Mouse (Mus musculus): ENCODE measurements around the gene 2410137M14Rik.
"Not testable (repeated sequence)": the region's sequence is repeated elsewhere in the genome, so short reads cannot be mapped to it uniquely, and the experiment has no call there.

Gene 2410137M14Rik

DNA sequence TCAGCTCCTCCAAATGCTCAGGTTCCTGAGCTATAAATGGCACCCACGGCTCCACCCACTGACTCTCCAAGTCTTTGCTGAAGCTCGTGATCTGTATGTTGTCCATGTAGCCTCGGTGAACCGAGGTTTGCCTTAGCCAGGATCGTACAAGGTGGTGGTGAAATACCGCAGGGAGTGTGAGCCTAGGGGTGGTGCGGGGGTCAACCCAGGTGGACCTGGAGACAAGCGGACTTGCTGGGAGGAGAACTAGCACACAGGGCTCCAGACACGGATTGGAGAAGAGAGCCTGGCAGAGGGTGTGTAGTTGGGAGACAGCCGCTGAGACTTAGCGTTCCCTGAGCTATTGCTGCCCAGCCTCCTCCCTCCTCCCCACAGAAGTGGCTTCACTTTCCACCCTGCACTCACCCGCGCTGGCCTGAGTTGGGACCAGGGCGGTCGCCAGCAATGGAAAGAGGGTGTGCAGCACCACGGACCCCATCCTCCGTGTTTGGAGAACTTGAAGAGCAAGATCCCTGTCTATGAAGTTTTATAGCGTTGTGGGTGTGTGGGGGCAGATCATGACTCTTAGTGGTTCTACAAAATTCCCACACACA is at the start of gene 2410137M14Rik:
Gene 2410137M14Rik, minus strand, starts transcription at position 17 of the 593 bp plus-strand sequence.
- peak in 1 of 2 experiments; percentile 24 for DNase-seq (ENCODE audit: low spot score in 2 of 2)

DNA sequence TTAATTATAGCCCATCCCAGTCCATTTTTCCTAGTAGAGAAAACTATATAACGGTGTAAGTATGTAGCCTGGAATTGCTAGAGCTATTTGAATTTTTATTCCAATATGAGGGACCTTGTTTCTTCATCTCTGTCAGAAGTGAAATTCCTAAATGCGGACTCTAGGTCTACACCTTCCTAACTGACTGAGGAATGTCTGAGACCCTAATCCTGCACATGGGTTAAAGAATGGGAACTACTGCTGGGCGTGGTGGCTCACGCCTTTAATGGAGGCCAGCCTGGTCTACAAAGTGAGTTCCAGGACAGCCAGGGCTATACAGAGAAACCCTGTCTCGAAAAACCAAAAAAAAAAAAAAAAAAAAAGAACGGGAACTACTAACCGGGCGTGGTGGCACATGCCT is 48.1 kb upstream of the 2410137M14Rik start:
- no peak for DNase-seq (ENCODE audit: low spot score in 2 of 2)

DNA sequence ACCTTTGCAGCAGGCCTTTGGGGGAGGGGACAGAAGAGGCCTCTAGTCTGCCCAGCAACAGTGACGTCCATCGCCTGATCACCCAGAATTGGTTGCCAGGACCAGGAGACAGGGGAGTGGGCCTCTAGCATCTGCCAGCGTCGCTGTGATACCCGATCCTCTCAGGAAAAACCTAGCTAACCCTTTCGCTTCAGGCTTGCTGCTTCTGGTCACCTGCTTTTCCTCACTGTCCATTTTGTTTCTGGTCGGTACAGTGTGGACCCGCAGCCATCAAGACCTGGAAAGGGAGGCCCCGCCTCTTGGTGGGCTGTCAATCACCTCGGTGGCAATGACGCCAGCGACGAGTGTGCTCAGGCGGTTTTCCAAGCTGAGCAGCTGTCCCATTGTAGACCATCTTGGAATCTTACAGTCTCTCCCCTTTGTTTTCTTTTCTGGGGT is 47.7 kb upstream of the 2410137M14Rik start:
- DNase-seq (ENCODE audit: low spot score in 2 of 2) = peak; percentile 91 to 93

DNA sequence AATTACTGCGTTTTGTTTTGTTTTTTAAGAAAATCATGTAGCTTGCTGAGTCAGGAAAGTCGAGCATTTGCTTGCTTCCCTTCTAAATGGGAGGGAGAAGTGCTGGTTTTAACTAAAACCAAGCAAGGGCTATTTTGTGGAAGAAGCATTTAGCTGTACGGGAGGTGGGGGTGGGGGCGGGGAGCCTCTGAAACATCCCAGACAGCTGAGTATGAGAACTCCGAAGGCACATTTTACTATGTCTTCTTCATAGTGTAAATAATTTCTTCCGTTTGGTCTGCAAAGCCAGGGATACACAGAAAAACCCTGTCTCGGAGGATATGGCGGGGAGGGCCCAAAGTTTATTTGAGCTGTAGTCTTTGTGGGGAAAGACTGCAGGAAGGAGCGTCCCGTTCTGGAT is 47.2 kb upstream of the 2410137M14Rik start:
- DNase-seq (ENCODE audit: low spot score in 2 of 2) = no peak

DNA sequence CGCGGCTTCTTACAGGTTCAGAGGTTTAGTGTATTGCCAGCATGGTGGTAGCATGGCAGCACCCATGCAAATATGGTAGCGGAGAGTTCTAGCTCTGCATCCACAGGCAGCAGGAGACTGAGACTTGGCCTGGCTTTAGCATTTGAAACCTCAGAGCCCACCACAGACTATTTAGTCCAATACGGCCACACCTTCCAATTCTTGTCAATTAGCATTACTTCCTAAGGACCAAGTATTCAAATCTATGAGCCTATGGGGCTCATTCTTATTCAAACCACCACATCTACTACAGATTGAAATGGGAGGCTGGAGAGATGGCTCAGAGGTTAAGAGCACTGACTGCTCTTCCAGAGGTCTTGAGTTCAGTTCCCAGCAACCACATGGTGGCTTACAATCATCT is 46.4 kb upstream of the 2410137M14Rik start:
- no peak for DNase-seq (ENCODE audit: low spot score in 2 of 2)

DNA sequence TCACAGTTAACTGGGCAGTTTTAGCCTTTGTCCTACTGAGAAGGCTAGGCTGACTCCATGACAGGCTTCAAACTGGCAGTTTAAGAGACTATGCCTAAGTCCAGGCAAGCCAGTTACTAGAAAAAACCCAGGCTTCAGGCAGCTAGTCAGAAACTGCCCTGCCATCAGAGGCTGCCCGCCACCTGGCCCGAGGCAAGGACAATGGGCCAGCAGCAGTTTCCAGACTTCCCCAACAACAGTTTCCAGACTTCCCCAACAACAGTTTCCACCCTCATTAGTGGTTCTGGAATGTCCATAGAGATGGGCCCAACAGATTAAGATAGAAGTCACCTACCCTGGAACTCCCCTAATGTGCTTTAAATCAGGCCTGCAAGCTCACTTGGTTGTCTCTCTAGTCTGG is 45.4 kb upstream of the 2410137M14Rik start:
- no peak for DNase-seq (ENCODE audit: low spot score in 2 of 2)

DNA sequence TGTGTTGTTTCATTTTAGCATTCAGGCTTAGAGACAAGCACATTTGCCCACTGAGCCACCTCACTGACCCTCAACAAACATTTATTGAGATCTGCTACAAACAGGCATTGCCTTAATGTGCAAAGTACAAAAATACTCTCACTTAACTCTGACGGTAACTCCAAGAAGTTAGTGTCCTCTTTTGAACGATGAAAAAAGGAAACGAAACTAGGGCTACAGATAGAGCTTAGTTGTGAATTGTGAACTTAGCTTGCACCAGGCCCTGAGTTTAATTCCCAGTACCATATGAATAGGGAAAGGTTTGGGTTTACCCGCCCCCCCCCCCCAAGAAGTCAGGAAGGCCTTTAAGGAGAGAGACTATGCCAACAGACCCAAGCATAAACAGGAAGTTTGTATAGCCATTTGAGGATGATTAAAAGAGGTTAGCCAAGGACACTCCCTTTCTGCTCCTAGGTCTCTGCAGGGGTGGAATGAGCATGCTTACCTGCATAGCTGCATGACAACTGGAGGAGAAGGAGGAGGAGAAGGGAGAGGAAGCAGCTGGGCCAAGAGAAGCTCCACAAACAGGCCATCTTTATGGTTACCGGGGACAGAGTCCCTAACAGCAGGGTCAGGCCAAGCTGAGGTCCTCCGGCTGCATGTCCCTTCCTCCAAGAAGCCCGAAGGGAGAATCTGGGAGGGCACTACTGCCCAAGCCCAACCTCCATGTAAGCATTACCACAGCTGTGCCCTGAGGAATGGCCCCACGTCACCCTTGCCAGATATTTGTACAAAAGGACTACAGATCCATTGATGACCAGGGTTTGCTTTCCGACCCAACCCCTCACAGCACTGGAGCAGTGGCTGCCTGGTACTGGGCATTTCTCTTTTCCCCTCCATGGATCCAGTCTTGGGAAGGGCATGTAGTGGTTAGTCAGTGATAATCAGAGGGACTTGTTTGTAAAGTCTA is 41.9 kb upstream of the 2410137M14Rik start, which contains the start of gene Mog:
Gene Mog, minus strand, starts transcription at position 771 of the 949 bp plus-strand sequence.
- no peak for DNase-seq (ENCODE audit: low spot score in 2 of 2)

DNA sequence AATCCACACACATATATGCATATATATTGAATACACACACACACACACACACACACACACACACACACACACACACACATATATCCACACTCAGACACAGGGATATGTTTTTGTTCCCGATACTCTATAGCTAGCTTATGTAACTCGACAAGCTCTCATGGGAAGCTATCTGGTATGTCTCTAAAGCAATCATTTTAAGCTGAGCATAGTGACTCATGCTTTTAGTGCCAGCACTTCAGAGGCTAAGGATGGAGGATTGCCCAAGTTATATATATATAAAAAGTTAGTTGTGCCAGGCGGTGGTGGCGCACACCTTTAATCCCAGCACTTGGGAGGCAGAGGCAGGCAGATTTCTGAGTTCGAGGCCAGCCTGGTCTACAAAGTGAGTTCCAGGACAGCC is 38.2 kb upstream of the 2410137M14Rik start:
- DNase-seq (ENCODE audit: low spot score in 2 of 2) = not testable (repeated sequence)

DNA sequence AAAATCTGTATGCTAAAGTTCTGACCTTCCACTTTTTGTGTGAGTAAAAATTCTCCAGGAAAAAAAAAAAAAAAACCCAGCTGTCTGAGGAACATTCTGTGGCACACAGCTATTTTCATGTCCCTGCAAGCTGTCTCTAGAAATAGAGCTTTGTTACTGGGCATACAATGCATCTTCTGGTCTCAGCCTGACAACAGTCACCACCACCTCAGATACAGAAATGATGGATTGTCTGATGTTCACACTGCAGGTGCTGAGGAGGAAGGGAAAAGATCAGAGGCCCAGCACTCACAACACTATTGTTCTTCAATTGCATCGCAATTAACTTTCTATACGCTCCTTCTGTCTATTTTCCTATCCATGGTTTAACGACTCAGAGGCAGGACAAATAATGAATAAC is 37.3 kb upstream of the 2410137M14Rik start:
- no peak for DNase-seq (ENCODE audit: low spot score in 2 of 2)

DNA sequence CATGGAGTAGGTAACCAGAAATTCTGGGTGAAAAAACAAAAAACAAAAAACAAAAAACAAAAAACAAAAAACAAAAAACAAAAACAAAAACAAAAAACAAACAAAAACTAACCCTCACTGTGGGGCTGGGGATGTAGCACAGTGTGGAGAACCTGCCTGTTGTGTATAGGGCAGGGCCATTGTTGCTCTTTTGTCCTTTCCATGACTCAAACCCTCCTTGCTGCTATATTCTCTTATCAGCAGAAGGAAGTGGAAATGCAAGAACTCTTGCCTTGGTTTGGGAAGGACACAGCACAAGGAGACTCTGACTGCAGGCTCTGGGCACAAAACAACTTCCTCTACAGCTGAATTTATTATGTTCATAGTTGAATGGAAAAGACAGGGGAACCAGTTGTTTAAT is 35.3 kb upstream of the 2410137M14Rik start:
- DNase-seq (ENCODE audit: low spot score in 2 of 2) = no peak

DNA sequence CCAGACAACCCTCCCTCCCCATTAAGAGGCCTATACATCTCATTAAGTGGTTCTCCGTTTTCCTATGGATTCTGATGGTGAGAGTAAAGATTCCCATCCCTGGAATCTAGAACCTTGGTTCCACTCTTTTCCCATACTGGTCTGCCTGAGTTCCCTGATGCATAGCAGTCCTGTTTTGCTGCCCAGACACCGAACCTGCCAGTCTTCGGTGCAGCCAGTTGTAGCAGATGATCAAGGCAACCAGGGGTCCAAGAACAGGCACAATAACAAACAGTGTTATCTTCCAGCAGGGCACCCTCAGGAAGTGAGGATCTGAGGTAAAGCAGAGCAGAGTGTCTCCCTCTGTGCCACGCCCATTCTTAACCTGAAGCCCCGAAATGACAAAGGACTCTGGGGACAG is 31.1 kb upstream of the 2410137M14Rik start:
- no peak for DNase-seq (ENCODE audit: low spot score in 2 of 2)

DNA sequence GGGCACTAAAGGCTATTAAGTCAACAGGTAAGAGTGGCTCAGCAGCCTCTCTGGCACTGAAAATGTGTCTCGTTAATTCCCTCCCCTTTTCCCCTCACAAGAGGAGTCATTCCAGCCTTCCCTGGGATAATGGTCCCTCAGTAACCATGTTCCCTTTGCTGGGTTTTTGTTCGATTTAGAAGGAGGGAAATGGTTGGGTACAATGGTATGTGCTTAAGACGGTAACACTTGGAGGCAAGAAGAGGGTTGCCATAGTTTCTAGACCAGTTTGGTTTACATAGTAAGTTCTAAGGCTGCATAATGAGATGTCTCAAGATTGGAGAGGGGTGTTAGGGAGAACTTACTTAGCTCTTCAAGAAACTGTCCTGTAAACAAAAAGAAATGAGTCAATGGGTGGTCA is 30.7 kb upstream of the 2410137M14Rik start:
- DNase-seq (ENCODE audit: low spot score in 2 of 2) = no peak

DNA sequence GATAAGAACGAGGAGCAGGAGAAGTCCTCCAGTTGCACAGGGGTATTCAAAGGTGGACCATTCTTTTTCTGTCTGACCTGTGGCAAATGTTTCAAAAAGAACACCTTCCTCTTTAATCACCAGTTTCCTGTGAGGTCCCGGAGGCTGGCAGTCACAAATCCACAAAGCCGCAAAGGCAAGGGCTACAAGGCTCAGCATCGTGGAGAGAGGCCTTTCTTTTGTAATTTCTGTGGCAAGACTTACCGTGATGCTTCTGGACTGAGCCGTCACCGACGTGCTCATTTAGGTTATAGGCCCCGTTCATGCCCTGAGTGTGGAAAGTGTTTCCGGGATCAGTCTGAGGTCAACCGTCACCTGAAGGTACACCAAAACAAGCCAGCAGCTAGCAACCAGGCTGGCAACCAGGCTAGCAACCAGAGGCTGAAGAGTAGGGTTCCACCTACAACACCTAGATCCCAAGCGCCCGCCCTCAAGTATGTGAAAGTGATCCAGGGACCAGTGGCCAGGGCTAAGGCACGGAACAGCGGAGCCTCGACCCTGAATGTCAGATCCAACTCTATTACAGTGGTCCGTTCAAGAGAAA is 28.5 kb upstream of the 2410137M14Rik start:
- DNase-seq (ENCODE audit: low spot score in 2 of 2) = no peak

DNA sequence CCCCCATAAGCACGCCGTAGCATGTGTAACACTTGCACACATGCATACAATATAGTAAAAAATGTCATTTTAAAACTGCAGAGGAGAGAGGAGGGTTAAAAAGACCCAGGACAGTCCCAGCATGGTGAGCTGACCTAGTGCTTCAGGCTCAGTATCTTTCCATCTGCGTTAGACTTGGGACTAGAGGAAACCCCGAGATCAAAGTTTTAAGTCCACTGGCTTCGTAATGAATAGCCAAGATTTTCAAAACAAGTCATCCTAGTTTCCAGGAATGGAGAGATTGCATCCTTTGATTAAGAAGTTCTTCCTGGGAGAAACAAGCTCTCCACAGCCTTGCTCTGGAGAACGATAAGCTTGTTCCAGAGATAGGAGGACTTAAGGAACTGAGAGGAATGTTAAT is 27.1 kb upstream of the 2410137M14Rik start:
- no peak for DNase-seq (ENCODE audit: low spot score in 2 of 2)

DNA sequence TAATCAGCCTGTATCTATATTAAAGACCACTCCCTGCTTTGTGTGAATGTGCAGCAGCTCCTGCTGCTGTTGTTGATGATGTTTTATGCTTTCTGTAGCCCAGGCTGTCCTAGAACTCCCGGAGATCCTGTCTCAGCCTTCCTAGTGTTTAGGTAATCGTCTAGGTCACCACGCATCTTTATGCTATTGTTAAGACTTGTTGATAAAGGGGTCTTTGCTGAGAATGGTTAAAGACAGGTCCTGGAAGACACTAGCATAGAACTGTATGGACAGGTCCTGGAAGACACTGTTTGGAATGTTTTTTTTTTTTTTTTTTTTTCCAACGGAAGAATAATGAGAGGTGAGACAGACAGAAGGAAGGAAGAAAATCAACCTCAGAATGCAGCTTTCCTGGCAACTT is 22.3 kb upstream of the 2410137M14Rik start:
- no peak for DNase-seq (ENCODE audit: low spot score in 2 of 2)

DNA sequence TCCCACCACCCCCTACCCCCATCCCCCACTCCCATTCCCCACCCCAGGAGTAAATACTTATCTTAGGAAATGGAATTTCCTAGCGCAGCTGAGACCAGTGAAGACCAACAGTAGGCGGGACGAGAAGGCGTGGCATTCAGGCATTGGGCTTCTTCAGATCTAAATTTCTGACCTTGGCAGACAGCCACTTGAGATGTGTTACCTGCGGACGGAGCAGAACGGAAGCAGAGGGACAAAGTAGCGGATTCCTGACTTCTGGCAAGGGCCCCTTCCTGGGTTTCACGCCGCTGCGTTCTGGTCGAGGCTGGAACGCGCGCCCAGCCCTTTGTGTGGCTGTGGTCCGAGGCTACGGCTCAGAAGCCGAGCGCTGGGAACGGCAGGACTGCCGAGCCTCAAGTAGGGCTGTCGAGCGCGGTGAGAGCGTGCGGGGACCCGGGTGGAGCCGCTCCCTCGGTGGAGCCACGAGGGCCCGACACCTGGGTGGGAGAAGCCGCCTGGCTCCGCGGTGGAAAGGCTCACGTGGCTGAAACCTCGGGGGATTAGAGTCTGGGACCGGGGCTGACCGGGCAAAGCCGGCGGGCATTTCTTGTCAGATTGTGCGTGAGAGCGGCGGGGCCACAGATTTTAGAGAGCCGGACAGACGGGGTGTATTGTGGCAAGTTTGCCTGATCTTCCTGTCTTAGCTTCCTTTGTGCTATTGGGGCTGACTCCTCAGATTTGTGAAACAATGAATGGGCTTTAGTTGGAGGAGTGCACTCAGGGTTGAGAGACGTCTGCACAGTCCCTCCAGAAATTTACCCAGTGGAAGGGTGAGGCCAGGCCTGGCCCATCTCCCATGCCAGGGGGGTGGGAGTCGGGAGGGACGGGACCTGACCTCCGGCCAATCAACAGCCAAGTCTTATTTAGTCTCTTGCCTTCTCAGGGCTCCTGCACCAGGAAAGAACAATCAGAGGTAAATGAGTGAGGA is 21.6 kb upstream of the 2410137M14Rik start:
- DNase-seq (ENCODE audit: low spot score in 2 of 2) = peak in 1 of 2 experiments; percentile 17

DNA sequence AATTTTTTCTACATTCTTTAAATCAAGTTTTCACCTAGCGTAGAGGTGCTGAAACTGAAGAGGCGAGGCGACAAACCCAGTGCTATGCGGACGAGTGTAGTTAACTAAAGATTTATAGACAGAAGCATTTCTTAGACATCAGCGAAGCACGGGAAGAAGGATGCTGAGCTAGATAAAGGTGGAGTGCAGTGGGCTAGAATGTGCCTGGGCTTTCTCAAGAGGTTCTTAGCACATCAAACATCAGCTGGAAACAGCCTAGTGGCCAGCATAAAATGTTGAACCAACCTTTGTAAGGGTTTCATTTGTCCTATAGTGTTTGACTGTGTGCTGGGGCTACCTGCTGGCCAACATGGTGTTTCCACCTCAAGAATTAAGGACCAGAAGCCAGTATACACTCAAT is 19.8 kb upstream of the 2410137M14Rik start, which contains the start of gene Zfp57:
Gene Zfp57, plus strand, starts transcription at position 301 of the 400 bp plus-strand sequence.
- DNase-seq (ENCODE audit: low spot score in 2 of 2) = no peak

DNA sequence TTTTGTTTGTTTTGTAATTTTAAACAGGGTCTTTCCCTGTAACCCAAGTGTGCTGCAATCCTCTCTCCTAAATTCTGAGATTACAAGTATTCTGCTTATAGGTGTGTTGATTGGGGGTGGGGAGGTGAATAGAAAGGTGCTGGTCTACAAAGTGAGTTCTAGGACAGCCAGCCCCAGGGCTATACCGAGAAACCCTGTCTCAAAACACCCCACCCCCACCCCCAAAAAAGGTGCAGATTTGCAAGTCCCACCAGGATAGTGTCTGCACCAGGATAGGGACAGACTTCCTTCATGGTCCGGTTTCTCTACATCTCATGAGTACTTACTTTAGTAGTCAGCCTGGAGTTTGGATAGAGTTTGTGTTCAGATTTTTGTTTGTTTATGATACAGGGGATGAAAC is 17.4 kb upstream of the 2410137M14Rik start:
- DNase-seq (ENCODE audit: low spot score in 2 of 2) = no peak

DNA sequence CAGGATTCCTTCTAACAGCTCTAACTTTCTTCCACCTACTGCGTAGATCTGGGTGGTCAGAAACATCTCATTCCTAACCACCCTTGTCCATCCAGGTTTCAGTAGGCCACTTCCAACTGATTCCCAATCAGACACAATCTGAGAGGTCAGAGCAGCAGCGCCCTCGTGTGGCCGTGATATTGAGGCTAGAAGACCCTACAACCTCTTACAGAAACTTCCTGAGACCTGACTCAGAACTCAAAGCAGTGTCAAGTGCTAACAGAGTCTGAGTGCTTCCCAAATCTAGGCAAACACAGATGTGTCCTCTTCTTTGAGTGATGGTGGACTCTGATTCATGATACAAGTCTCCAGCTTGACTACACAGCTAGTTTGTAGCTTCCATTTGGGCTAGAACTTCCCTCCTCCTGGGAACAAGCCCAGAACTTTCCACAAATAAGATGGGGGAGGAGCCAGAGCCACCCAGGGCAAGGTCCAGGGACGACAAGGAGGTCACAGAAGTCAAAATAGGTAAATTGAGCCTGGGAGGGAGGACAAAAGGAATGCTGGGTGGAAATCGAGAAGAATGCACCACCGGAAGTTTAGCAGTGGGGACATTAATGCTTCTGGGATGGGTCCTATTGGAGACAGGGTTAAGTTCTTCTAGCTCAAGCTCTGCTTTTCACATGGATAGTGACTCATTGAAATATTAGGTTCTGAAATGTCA is 16.1 kb upstream of the 2410137M14Rik start:
- DNase-seq (ENCODE audit: low spot score in 2 of 2) = peak; percentile 74 to 78

DNA sequence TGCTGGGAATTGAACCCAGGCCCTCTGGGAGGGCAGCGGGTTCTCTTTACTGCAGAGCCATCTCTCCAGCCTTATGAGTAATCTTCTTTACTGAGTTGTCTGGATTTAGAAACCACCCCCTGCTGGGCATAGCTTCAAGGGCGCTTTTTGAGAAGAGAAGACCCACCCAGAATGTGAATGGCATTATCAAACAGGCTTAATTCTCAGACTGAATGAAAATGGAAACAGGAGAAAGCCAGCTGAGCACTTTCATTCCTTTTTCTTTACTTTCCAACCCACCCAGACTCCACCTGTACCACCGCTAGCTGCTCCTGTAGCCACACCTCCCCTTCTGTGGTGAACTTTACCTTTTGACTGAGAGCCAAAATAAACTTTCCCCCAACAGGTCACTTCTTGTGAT is 14.4 kb upstream of the 2410137M14Rik start:
- no peak for DNase-seq (ENCODE audit: low spot score in 2 of 2)

DNA sequence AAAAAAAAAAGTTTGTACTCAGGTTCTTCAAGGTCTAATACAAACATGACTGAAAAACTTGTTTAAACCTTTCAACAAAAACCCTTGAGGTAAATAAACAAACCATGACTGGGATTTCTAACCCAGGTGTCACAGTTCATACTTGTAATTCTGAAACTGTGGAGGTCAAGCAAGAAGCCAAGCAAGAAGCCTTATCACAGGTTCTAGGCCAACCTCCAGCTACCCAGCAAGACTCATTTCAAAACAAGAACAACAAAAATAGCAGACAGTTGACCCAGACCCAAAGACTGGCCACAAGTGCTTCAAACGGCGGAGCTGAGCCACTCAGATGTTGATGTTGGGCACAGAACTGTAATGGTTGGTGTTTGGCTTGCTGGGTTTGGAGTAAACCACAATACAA is 13.5 kb upstream of the 2410137M14Rik start:
- no peak for DNase-seq (ENCODE audit: low spot score in 2 of 2)
